Mouse (Mus musculus): ENCODE results near the gene Limch1. TPM values are rescaled to one million over a fixed set of nuclear protein-coding genes. Genes with fewer than 3 reads are reported as not detected.
A peak's percentile ranks its signal among the peaks of the same experiment; 100 is the strongest.

The Limch1 gene
- total and polyA plus RNA-seq, 2 experiments = 0.13 to 0.55 TPM

GRCm38 (mm10) chr5:67043932-67044331 lies 298.3 kb downstream of the Limch1 start:
- H3K27ac ChIP-seq (replicated peaks; ENCODE audit: insufficient read depth, low read depth, low read length) = no peak overlapping the region
- no peaks in the 10 kb centered on the region for H3K27me3 ChIP-seq (ENCODE audit: control insufficient read depth, insufficient read depth, low read length)
- WGBS = 75% methylated on average over 9 of the region's 9 CpGs
- no peak overlapping the region for H3K9ac ChIP-seq (ENCODE audit: low read depth, low read length)
- H3K36me3 ChIP-seq (ENCODE audit: control insufficient read depth, insufficient read depth, low read length) = no peaks in the 10 kb centered on the region
- H3K4me3 ChIP-seq (ENCODE audit: insufficient read depth, low read depth, low read length) = no peak overlapping the region
- no peak for TF ChIP-seq CTCF (IDR thresholded peaks at IDR 0.05; ENCODE audit: low read depth, low read length)
- TF ChIP-seq POLR2A (IDR thresholded peaks at IDR 0.05; ENCODE audit: extremely low read depth, insufficient read depth, low read length) = no peak
- H3K4me1 ChIP-seq (ENCODE audit: control insufficient read depth, insufficient read depth, low read length) = no peaks in the 10 kb centered on the region
- H3K79me2 ChIP-seq (ENCODE audit: control insufficient read depth, insufficient read depth, low read length) = no peaks in the 10 kb centered on the region
- DNase-seq (ENCODE audit: extremely low read depth, low read depth, low spot score) = no peak

- TF ChIP-seq CTCF (IDR thresholded peaks at IDR 0.05; ENCODE audit: low read depth, low read length) = peak; percentile 84
- no peak for TF ChIP-seq POLR2A (IDR thresholded peaks at IDR 0.05; ENCODE audit: extremely low read depth, insufficient read depth, low read length)
- peak; percentile 48 for DNase-seq (ENCODE audit: extremely low read depth, low read depth, low spot score)
- no peak overlapping the region for H3K27ac ChIP-seq (replicated peaks; ENCODE audit: insufficient read depth, low read depth, low read length)
- H3K9ac ChIP-seq (ENCODE audit: low read depth, low read length) = no peak overlapping the region
- WGBS = 13% methylated on average over 4 of the region's 4 CpGs
- no peaks in the 10 kb centered on the region for H3K36me3 ChIP-seq (ENCODE audit: control insufficient read depth, insufficient read depth, low read length)
- H3K4me3 ChIP-seq (ENCODE audit: insufficient read depth, low read depth, low read length) = no peak overlapping the region
- H3K27me3 ChIP-seq (ENCODE audit: control insufficient read depth, insufficient read depth, low read length) = no peaks in the 10 kb centered on the region
- H3K4me1 ChIP-seq (ENCODE audit: control insufficient read depth, insufficient read depth, low read length) = no peaks in the 10 kb centered on the region
- no peaks in the 10 kb centered on the region for H3K79me2 ChIP-seq (ENCODE audit: control insufficient read depth, insufficient read depth, low read length)
Measured at GRCm38 (mm10) chr5:67048003-67048402, 302.4 kb downstream of the Limch1 start.

- no peak overlapping the region for H3K27ac ChIP-seq (replicated peaks; ENCODE audit: insufficient read depth, low read depth, low read length)
- H3K27me3 ChIP-seq (ENCODE audit: control insufficient read depth, insufficient read depth, low read length) = no peaks in the 10 kb centered on the region
- H3K36me3 ChIP-seq (ENCODE audit: control insufficient read depth, insufficient read depth, low read length) = no peaks in the 10 kb centered on the region
- no peak for DNase-seq (ENCODE audit: extremely low read depth, low read depth, low spot score)
- H3K4me3 ChIP-seq (ENCODE audit: insufficient read depth, low read depth, low read length) = no peak overlapping the region
- TF ChIP-seq POLR2A (IDR thresholded peaks at IDR 0.05; ENCODE audit: extremely low read depth, insufficient read depth, low read length) (no peak), CTCF (IDR thresholded peaks at IDR 0.05; ENCODE audit: low read depth, low read length) (peak; percentile 29; the same call in 1 of the 2 replicates)
- no peaks in the 10 kb centered on the region for H3K79me2 ChIP-seq (ENCODE audit: control insufficient read depth, insufficient read depth, low read length)
- no peak overlapping the region for H3K9ac ChIP-seq (ENCODE audit: low read depth, low read length)
- H3K4me1 ChIP-seq (ENCODE audit: control insufficient read depth, insufficient read depth, low read length) = no peaks in the 10 kb centered on the region
- 79% methylated on average over 6 of the region's 6 CpGs for WGBS
Measured at GRCm38 (mm10) chr5:67057803-67058202, 312.2 kb downstream of the Limch1 start.

GRCm38 (mm10) chr5:67060519-67060918 lies 314.9 kb downstream of the Limch1 start:
- DNase-seq (ENCODE audit: extremely low read depth, low read depth, low spot score) = no peak
- H3K4me1 ChIP-seq (ENCODE audit: control insufficient read depth, insufficient read depth, low read length) = no peaks in the 10 kb centered on the region
- 41% methylated on average over 4 of the region's 4 CpGs for WGBS
- no peaks in the 10 kb centered on the region for H3K79me2 ChIP-seq (ENCODE audit: control insufficient read depth, insufficient read depth, low read length)
- no peak overlapping the region for H3K9ac ChIP-seq (ENCODE audit: low read depth, low read length)
- no peak overlapping the region for H3K4me3 ChIP-seq (ENCODE audit: insufficient read depth, low read depth, low read length)
- H3K36me3 ChIP-seq (ENCODE audit: control insufficient read depth, insufficient read depth, low read length) = no peaks in the 10 kb centered on the region
- H3K27me3 ChIP-seq (ENCODE audit: control insufficient read depth, insufficient read depth, low read length) = no peaks in the 10 kb centered on the region
- no peak overlapping the region for H3K27ac ChIP-seq (replicated peaks; ENCODE audit: insufficient read depth, low read depth, low read length)
- no peak for TF ChIP-seq CTCF (IDR thresholded peaks at IDR 0.05; ENCODE audit: low read depth, low read length)
- no peak for TF ChIP-seq POLR2A (IDR thresholded peaks at IDR 0.05; ENCODE audit: extremely low read depth, insufficient read depth, low read length)

GRCm38 (mm10) chr5:67063596-67063995 lies 318.0 kb downstream of the Limch1 start:
- H3K4me3 ChIP-seq (ENCODE audit: insufficient read depth, low read depth, low read length) = no peak overlapping the region
- no peaks in the 10 kb centered on the region for H3K27me3 ChIP-seq (ENCODE audit: control insufficient read depth, insufficient read depth, low read length)
- WGBS = 69% methylated on average over 9 of the region's 9 CpGs
- H3K79me2 ChIP-seq (ENCODE audit: control insufficient read depth, insufficient read depth, low read length) = no peaks in the 10 kb centered on the region
- no peaks in the 10 kb centered on the region for H3K4me1 ChIP-seq (ENCODE audit: control insufficient read depth, insufficient read depth, low read length)
- H3K36me3 ChIP-seq (ENCODE audit: control insufficient read depth, insufficient read depth, low read length) = no peaks in the 10 kb centered on the region
- no peak overlapping the region for H3K27ac ChIP-seq (replicated peaks; ENCODE audit: insufficient read depth, low read depth, low read length)
- no peak overlapping the region for H3K9ac ChIP-seq (ENCODE audit: low read depth, low read length)
- TF ChIP-seq POLR2A (IDR thresholded peaks at IDR 0.05; ENCODE audit: extremely low read depth, insufficient read depth, low read length) (no peak), CTCF (IDR thresholded peaks at IDR 0.05; ENCODE audit: low read depth, low read length) (no peak)
- DNase-seq (ENCODE audit: extremely low read depth, low read depth, low spot score) = no peak

GRCm38 (mm10) chr5:67083117-67083516 lies 337.5 kb downstream of the Limch1 start:
- no peaks in the 10 kb centered on the region for H3K79me2 ChIP-seq (ENCODE audit: control insufficient read depth, insufficient read depth, low read length)
- TF ChIP-seq POLR2A (IDR thresholded peaks at IDR 0.05; ENCODE audit: extremely low read depth, insufficient read depth, low read length) (no peak), CTCF (IDR thresholded peaks at IDR 0.05; ENCODE audit: low read depth, low read length) (no peak)
- DNase-seq (ENCODE audit: extremely low read depth, low read depth, low spot score) = no peak
- H3K27ac ChIP-seq (replicated peaks; ENCODE audit: insufficient read depth, low read depth, low read length) = no peak overlapping the region
- H3K4me1 ChIP-seq (ENCODE audit: control insufficient read depth, insufficient read depth, low read length) = no peaks in the 10 kb centered on the region
- H3K27me3 ChIP-seq (ENCODE audit: control insufficient read depth, insufficient read depth, low read length) = no peaks in the 10 kb centered on the region; the same call in 1 of the 2 replicates
- H3K9ac ChIP-seq (ENCODE audit: low read depth, low read length) = no peak overlapping the region
- no peak overlapping the region for H3K4me3 ChIP-seq (ENCODE audit: insufficient read depth, low read depth, low read length)
- WGBS = 50% methylated on average over 6 of the region's 6 CpGs
- no peaks in the 10 kb centered on the region for H3K36me3 ChIP-seq (ENCODE audit: control insufficient read depth, insufficient read depth, low read length)
